Mouse (Mus musculus): ENCODE data around the gene Cdc14a.

GRCm38 (mm10) chr3:116434757-116435156, 10.9 kb upstream of the Cdc14a start:
- TF ChIP-seq TCF12 (IDR thresholded peaks at IDR 0.05; ENCODE audit: low read depth, low read length) (peak; percentile 66), ZNF384 (IDR thresholded peaks at IDR 0.05; ENCODE audit: low read depth, low read length) (no peak), POLR2AphosphoS2 (IDR thresholded peaks at IDR 0.05; ENCODE audit: low read length) (no peak), E2F4 (IDR thresholded peaks at IDR 0.05; ENCODE audit: borderline replicate concordance, low read depth, low read length) (no peak)
